Mouse (Mus musculus) T-helper 1 cell (primary cell): ENCODE measurements around the gene Cdhr2.

Experiments used
- in situ Hi-C: fragments of 300-600 bp; cut with MboI, MseI; formaldehyde crosslinking; loops from one replicate; pipeline ENCODE4 v1.15.1; 2025; ENCODE audit warnings: high pct_unique_total_duplicates

Gene Cdhr2

GRCm38 (mm10) chr13:54701243-54701642 lies at the start of gene Cdhr2:
Gene Cdhr2, plus strand, starts transcription at chr13:54701461.
- in situ Hi-C loops, result no loop called here

- in situ Hi-C loops, result no loop called here
Measured at GRCm38 (mm10) chr13:54660877-54661276, 40.4 kb upstream of the Cdhr2 start.

GRCm38 (mm10) chr13:54661358-54661757 lies 39.9 kb upstream of the Cdhr2 start:
- in situ Hi-C loops, result no loop called here

- in situ Hi-C loops, result no loop called here
Measured at GRCm38 (mm10) chr13:54663999-54664398, 37.3 kb upstream of the Cdhr2 start.

DNA sequence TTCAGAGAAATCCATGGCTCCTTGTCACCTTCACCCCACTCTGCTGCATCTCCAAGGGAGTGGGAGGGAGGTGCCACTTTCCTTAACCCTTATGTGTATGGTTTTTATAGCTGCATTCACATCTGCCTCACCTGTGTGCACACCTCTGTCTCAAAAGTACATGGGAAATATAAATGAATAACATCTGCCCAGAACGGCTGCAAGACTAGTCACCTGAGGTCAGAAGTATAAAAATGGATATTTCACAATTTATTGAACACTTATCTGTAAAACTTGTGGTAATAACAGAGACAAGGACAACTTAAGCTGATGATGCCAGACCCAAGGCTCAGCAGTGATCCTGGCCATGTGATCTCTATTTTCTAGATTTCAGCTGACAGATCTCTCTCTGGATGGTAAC lies 36.8 kb upstream of the Cdhr2 start:
- in situ Hi-C loops, result no loop called here

DNA sequence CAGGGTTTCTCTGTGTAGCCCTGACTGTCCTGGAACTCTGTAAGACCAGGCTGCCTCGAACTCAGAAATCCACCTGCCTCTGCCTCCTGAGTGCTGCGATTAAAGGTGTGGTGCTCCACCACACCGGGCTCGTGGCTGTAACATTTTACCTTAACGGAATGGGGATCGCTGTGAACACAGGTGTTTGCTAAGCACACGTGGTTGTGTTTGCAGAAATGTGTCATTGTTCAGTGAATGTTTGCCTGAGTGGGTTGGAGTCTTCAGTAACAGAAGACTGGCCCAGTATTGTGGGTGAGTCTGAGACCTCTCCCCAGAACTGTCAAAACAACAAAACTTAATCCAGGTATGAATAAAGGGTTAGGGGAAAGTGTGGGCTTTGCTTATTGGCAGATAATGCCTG lies 36.2 kb upstream of the Cdhr2 start:
- in situ Hi-C loops, result no loop called here

DNA sequence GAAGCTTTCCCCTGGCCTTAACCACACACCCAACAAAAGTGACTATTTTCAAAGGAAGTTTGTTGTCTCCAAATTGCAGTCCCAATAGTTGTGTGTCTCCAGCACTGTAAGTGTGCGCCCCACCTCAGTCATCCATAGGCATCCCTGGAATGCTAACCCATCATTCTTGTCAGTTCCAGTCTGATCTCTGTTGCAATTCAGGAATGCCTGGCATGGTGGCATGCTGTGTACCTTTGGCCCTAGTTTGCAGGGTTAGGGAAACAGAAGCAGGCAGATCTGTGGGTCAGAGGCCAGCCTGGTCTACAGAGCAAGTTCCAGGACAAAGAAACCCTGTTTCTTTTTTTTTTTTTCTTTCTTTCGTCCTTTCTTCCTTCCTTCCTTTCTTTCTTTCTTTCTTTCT lies 30.8 kb upstream of the Cdhr2 start:
- in situ Hi-C loops, result no loop called here

DNA sequence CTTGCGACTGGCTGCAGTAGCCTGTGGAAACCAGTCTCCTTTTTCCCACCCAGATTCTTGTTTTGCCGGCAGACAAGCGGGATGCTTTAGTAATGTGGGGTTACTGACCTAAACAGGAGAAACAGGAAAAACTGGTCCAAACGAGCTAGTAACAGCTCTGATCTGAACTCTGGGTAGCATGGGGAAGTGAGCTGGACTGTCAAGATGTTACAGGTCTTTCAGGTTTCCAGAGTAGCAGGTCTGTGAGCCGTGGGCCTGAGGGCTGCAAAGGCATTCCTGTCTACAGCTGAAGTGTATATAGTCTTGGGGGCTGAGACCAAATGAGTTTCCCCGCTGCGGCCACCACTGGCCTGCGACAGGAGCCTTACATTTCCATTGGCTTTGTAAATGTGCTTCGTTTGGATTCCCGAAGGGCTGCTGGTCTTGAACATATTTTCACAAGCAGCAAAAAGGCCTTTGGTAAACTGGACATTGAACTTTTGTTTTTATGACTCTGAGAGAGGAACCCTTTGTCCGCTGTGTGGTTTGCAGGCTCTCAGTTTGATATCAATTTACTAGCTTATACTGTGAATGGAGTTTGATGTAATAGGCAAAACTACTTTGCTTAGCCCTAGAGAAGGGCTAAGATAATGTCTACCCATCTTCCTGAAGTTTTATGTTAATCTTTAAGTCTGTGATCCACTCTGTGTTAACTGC lies 25.2 kb upstream of the Cdhr2 start:
- in situ Hi-C loops, result no loop called here

DNA sequence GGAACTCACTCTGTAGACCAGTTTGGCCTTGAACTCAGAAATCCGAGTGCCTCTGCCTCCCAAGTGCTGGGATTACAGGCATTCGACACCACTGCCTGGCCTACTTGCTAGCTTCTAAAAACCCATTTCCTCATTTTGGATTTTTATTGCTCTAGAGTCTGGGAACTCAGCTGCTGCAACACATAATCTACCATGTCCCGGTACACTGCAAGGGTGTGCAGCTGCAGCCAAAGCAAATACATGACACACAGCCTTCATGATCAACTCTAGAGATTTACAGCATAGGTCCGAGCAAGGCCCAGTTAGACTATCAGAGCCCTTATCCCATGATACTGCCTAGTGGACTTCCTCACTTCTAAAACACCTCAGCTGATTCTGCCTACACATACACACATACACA lies 23.0 kb upstream of the Cdhr2 start:
- in situ Hi-C loops, result no loop called here

- in situ Hi-C loops, result no loop called here
Measured at GRCm38 (mm10) chr13:54680184-54680853, 20.9 kb upstream of the Cdhr2 start.

DNA sequence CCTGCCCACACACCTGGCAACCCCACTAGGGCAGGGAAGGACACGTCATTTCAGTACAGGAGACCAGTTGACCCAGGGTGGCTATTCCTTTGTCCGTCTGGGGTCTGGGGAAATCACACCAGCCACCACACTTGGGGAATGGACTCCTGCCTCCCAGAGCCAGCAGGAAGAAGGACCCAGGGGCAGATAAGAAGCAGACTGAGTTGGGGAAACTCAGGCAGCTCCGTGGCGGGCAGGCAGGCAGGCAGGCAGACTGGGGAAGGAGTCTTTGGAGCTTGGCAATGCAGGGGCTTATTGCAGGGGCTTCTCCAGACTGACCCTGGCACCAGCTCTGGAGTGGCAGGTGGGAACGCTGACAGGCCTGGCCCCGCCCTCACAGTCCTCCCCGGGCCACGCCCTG lies 20.0 kb upstream of the Cdhr2 start:
- in situ Hi-C loops, result no loop called here

DNA sequence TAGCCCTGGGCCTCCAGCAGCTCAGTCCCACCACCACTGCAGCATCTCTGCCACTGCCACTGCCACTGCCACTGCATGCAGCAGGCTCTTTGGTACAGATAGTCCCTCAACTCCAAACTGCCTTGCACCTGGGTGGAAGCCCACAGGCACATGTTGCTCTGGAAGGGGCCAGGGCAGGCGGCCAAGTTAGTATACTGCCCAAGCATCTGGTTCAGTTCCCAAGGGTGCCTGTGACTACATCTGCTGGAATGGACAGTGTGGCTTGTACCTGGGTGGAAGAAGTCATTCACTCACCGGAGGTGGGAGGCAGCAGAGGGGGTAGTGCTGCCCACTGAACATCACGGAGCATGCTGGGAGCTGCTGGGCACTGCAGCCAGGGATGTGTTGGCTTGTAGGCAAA lies 18.0 kb upstream of the Cdhr2 start:
- in situ Hi-C loops, result no loop called here

GRCm38 (mm10) chr13:54684140-54684896 lies 16.9 kb upstream of the Cdhr2 start:
- in situ Hi-C loops, result no loop called here

DNA sequence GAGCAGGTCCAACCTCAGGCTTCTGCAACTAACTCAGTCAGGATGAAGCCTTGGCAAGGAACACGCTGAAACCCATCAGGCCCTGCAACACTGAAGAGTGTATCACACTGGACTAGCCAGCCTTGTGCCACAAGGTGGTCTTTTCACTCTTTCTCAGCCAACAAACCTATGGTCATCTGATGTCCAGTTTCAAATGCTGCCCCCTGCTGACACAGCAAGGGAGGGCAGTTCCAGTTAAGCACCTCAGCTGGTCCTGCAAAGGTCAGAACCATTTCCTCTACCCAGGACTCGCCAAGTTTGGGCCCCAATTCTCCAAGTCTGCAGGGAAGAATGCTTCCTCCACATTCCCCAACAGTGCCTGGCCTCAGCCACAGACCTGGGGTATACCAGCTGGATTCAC lies 16.1 kb upstream of the Cdhr2 start:
- in situ Hi-C loops, result no loop called here

GRCm38 (mm10) chr13:54686139-54687053 lies 14.9 kb upstream of the Cdhr2 start:
- in situ Hi-C loops, result no loop called here

- in situ Hi-C loops, result no loop called here
Measured at GRCm38 (mm10) chr13:54687096-54687495, 14.2 kb upstream of the Cdhr2 start.

DNA sequence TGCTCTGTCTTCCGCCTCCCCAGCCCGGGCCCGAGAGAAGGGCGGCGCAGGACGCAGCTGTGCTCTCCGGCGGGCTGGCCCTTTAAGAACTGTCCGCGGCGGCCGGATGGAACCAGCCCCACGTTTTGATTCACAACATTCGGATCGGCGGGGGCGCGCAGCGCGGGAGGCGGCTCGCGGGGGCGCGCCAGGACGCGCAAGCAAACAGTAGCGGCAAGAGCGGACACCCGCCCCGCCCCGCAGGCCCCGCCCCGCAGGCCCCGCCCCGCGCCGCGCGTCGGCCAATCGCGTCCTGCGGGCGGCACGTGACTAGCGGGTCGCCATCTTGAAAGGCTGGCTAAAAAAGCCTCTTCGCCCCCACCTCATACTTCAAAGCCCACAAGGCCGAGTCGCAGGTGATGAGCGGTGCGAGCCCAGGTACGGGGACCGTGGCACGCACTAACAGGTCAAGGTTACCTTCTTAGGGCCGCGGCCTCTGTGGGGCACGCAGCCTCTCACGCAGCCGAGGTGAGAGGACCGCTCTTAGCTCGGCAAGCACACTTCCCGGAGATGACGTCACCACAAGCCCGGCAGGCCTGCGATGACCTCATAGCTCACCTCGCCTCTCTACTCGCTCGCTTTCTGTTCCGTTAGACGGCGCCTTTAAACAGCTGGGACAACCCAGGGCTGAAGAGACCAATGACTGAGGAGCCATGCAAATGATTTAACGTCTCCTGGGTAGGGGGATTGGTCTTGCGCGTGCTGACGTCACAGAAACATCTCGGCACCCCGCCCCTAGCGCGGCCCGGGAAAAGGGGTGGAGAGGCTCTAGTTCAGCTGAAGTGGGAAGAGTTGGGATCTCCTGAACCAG lies 13.5 kb upstream of the Cdhr2 start:
- in situ Hi-C loops, result no loop called here

DNA sequence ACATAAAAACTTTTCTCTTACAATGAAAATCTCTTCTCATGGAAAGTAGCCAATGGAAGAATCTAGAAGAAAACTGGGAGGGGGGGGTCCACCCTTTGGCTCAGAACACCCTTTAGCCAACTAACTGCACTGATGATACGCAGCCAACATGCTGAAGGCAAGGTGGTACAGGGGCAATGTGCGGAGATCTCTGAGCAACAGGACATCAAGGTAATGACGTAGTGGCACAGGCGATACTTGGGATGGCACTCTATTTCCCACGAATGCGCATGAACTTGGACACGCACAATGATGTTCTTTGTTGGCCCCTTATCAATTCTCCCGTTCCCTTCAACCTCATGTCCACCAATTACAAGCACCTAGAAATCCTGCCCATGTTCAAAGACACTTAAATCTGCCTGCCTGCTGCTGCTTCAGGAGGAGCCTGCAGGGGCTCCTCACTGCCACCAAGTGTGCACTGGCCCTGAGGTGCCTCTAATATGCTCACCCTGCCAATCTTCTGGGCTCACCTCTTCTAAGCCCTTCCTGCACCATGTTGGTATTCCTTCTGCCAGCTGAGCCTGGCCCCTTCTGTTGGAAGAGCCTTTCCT lies 11.0 kb upstream of the Cdhr2 start:
- in situ Hi-C loops, result no loop called here

GRCm38 (mm10) chr13:54691737-54692136 lies 9.5 kb upstream of the Cdhr2 start:
- in situ Hi-C loops, result no loop called here
